Mouse (Mus musculus) hindbrain, embryonic 10.5 days (tissue): ENCODE data around the gene Sfpq. TPM values are rescaled to one million over a fixed set of nuclear protein-coding genes. Genes with fewer than 3 reads are reported as not detected.

ENCODE experiments used
- DNase-seq: peaks from one replicate; pipeline ENCODE4 v3.0.0-alpha.2; 2017; ENCODE audit warnings: low spot score
- H3K27ac ChIP-seq: fragments of 300-500 bp; sonication (generic); 2 replicates; pipeline ENCODE4 v1.5.1; 2016; ENCODE audit warnings: mild to moderate bottlenecking, moderate library complexity
- H3K27me3 ChIP-seq: fragments of 300-500 bp; sonication (generic); 2 replicates; pipeline ENCODE4 v1.6.1; 2016; ENCODE audit warnings: mild to moderate bottlenecking; ENCODE audit not compliant: poor library complexity, insufficient read depth, severe bottlenecking
- H3K36me3 ChIP-seq: fragments of 300-500 bp; sonication (generic); 2 replicates; pipeline ENCODE4 v1.6.1; 2016; ENCODE audit warnings: mild to moderate bottlenecking, moderate library complexity
- H3K4me1 ChIP-seq: fragments of 300-500 bp; sonication (generic); replicated peaks from 2 replicates; pipeline ENCODE4 v1.6.1; 2016; ENCODE audit warnings: mild to moderate bottlenecking
- H3K4me3 ChIP-seq: fragments of 300-500 bp; sonication (generic); 2 replicates; pipeline ENCODE4 v1.5.1; 2016; ENCODE audit warnings: mild to moderate bottlenecking, moderate library complexity
- H3K9me3 ChIP-seq: fragments of 300-500 bp; sonication (generic); 2 replicates; pipeline ENCODE4 v1.6.1; 2016; ENCODE audit warnings: mild to moderate bottlenecking, moderate library complexity
- WGBS: fragments of 180-500 bp; shearing (Covaris S2); methylation state at CpG from one replicate; pipeline ENCODE4 v1.1.7; 2016; 5-methylcytosine and 5-hydroxymethylcytosine counted together
- polyA plus RNA-seq: library from polyadenylated mRNA; unstranded; fragments of >200 nt; fragmentation: Nextera tagmentation; extraction: Ambion mirVana; gene quantifications from 2 replicates; pipeline ENCODE4 v1.2.1, GENCODE M21; 2016

Gene Sfpq
- polyA plus RNA-seq, 1 experiment from 2014 or later = 103 TPM

- peaks cover 95% of the 10 kb centered on the region for H3K36me3 ChIP-seq
Observed at GRCm38 (mm10) chr4:127038828-127039349, 17.8 kb downstream of the Sfpq start.

GRCm38 (mm10) chr4:127039871-127040483 lies 18.9 kb downstream of the Sfpq start:
- 81% methylated on average over 3 of the region's 3 CpGs for WGBS
- no peaks in the 10 kb centered on the region for H3K27me3 ChIP-seq
- no peak for DNase-seq
- no peaks in the 10 kb centered on the region for H3K4me1 ChIP-seq
- peaks cover 95% of the 10 kb centered on the region for H3K36me3 ChIP-seq
- no peak overlapping the region for H3K27ac ChIP-seq
- no peak overlapping the region for H3K4me3 ChIP-seq
- H3K9me3 ChIP-seq = no peaks in the 10 kb centered on the region

More at GRCm38 (mm10) chr4:127038828-127039349, 17.8 kb downstream of the Sfpq start:
- H3K4me1 ChIP-seq = no peaks in the 10 kb centered on the region
- no peaks in the 10 kb centered on the region for H3K27me3 ChIP-seq
- no peak overlapping the region for H3K27ac ChIP-seq
- H3K9me3 ChIP-seq = no peaks in the 10 kb centered on the region
- WGBS = 93% methylated on average over 3 of the region's 3 CpGs
- no peak overlapping the region for H3K4me3 ChIP-seq
- no peak for DNase-seq

GRCm38 (mm10) chr4:127043540-127043939 lies 22.4 kb downstream of the Sfpq start:
- DNase-seq = no peak
- H3K9me3 ChIP-seq = no peaks in the 10 kb centered on the region
- H3K27me3 ChIP-seq = no peaks in the 10 kb centered on the region
- 86% methylated on average over 4 of the region's 4 CpGs for WGBS
- no peak overlapping the region for H3K27ac ChIP-seq
- H3K36me3 ChIP-seq = peaks cover 95% of the 10 kb centered on the region
- H3K4me1 ChIP-seq = no peaks in the 10 kb centered on the region
- no peak overlapping the region for H3K4me3 ChIP-seq

GRCm38 (mm10) chr4:127051121-127051520 lies 30.0 kb downstream of the Sfpq start:
- no peak overlapping the region for H3K27ac ChIP-seq
- H3K9me3 ChIP-seq = no peaks in the 10 kb centered on the region
- no peak overlapping the region for H3K4me3 ChIP-seq
- 91% methylated on average over 8 of the region's 8 CpGs for WGBS
- no peak for DNase-seq
- H3K27me3 ChIP-seq = no peaks in the 10 kb centered on the region
- H3K36me3 ChIP-seq = peaks cover 96% of the 10 kb centered on the region
- H3K4me1 ChIP-seq = no peaks in the 10 kb centered on the region

- Histone ChIP-seq H3K36me3 (peaks cover 96% of the 10 kb centered on the region), H3K27ac (no peak overlapping the region), H3K9me3 (no peaks in the 10 kb centered on the region), H3K4me3 (no peak overlapping the region), H3K27me3 (no peaks in the 10 kb centered on the region), H3K4me1 (no peaks in the 10 kb centered on the region)
- DNase-seq = no peak
- 93% methylated on average over 5 of the region's 5 CpGs for WGBS
Observed at GRCm38 (mm10) chr4:127053071-127053470, 31.9 kb downstream of the Sfpq start.

GRCm38 (mm10) chr4:127054522-127055198 lies 33.5 kb downstream of the Sfpq start:
- Histone ChIP-seq H3K27me3 (no peaks in the 10 kb centered on the region), H3K4me3 (no peak overlapping the region), H3K9me3 (no peaks in the 10 kb centered on the region), H3K27ac (no peak overlapping the region), H3K4me1 (no peaks in the 10 kb centered on the region; the same call in 1 of the 2 replicates), H3K36me3 (peaks cover 96% of the 10 kb centered on the region)
- WGBS = 86% methylated on average over 7 of the region's 7 CpGs
- DNase-seq = no peak

GRCm38 (mm10) chr4:127060585-127061290 lies 39.6 kb downstream of the Sfpq start, which contains the start of gene Zmym1:
Zmym1 (minus strand) TSS chr4:127061152.
- Histone ChIP-seq H3K4me3 (peak within 1 kb of the TSS; percentile 87), H3K36me3 (peaks cover 39% of the 10 kb centered on the region), H3K4me1 (peaks cover 8% of the 10 kb centered on the region; the same call in 1 of the 2 replicates), H3K9me3 (no peaks in the 10 kb centered on the region), H3K27ac (peak within 1 kb of the TSS; percentile 88), H3K27me3 (no peaks in the 10 kb centered on the region)
- peak; percentile 90 for DNase-seq
- WGBS = 1% methylated on average over 38 of the region's 38 CpGs

GRCm38 (mm10) chr4:127064051-127064450 lies 42.9 kb downstream of the Sfpq start:
- 54% methylated on average over 1 of the region's 1 CpGs for WGBS
- no peak overlapping the region for H3K4me3 ChIP-seq
- peaks cover 6% of the 10 kb centered on the region for H3K36me3 ChIP-seq
- H3K27me3 ChIP-seq = no peaks in the 10 kb centered on the region
- H3K4me1 ChIP-seq = peaks cover 8% of the 10 kb centered on the region; the same call in 1 of the 2 replicates
- H3K27ac ChIP-seq = no peak overlapping the region
- no peak for DNase-seq
- no peaks in the 10 kb centered on the region for H3K9me3 ChIP-seq

GRCm38 (mm10) chr4:127074915-127075314 lies 53.8 kb downstream of the Sfpq start:
- Histone ChIP-seq H3K27me3 (no peaks in the 10 kb centered on the region), H3K4me1 (peaks cover 9% of the 10 kb centered on the region), H3K9me3 (peaks cover 3% of the 10 kb centered on the region; the same call in 1 of the 2 replicates), H3K36me3 (no peaks in the 10 kb centered on the region), H3K4me3 (no peak overlapping the region), H3K27ac (no peak overlapping the region)
- no peak for DNase-seq
- 63% methylated on average over 1 of the region's 1 CpGs for WGBS

GRCm38 (mm10) chr4:127076875-127077548 lies 55.9 kb downstream of the Sfpq start, which contains the start of gene Zmym6:
Zmym6 (plus strand) TSS chr4:127077383.
- H3K9me3 ChIP-seq = peaks cover 1% of the 10 kb centered on the region; the same call in 1 of the 2 replicates
- H3K27me3 ChIP-seq = no peaks in the 10 kb centered on the region
- peak; percentile 97 for DNase-seq
- under 1% methylated on average over 46 of the region's 46 CpGs for WGBS
- peak within 1 kb of the TSS; percentile 70 for H3K4me3 ChIP-seq
- peak within 1 kb of the TSS; percentile 93 for H3K27ac ChIP-seq
- H3K36me3 ChIP-seq = 0 out of 2 replicates have a peak, but pooled peaks cover 3% of the 10 kb centered on the region
- H3K4me1 ChIP-seq = peaks cover 9% of the 10 kb centered on the region

- Histone ChIP-seq H3K27me3 (no peaks in the 10 kb centered on the region), H3K4me3 (no peak overlapping the region), H3K36me3 (0 out of 2 replicates have a peak, but pooled peaks cover 3% of the 10 kb centered on the region), H3K4me1 (peaks cover 9% of the 10 kb centered on the region), H3K9me3 (no peaks in the 10 kb centered on the region), H3K27ac (no peak overlapping the region)
- WGBS = 52% methylated on average over 1 of the region's 1 CpGs
- DNase-seq = no peak
Observed at GRCm38 (mm10) chr4:127080806-127081205, 59.7 kb downstream of the Sfpq start.

GRCm38 (mm10) chr4:127083131-127083530 lies 62.0 kb downstream of the Sfpq start:
- Histone ChIP-seq H3K9me3 (no peaks in the 10 kb centered on the region), H3K27ac (no peak overlapping the region), H3K4me3 (no peak overlapping the region), H3K4me1 (peaks cover 2% of the 10 kb centered on the region; the same call in 1 of the 2 replicates), H3K36me3 (peaks cover 9% of the 10 kb centered on the region), H3K27me3 (no peaks in the 10 kb centered on the region)
- WGBS = 86% methylated on average over 2 of the region's 2 CpGs
- no peak for DNase-seq
